Mouse (Mus musculus): ENCODE measurements at regions not wholly inside any gene's neighbourhood (a gene's known extent, or its start where the extent isn't known, plus 50 kb on each side); places are given as distances from the start of the nearest gene placed in this dataset.

DNA sequence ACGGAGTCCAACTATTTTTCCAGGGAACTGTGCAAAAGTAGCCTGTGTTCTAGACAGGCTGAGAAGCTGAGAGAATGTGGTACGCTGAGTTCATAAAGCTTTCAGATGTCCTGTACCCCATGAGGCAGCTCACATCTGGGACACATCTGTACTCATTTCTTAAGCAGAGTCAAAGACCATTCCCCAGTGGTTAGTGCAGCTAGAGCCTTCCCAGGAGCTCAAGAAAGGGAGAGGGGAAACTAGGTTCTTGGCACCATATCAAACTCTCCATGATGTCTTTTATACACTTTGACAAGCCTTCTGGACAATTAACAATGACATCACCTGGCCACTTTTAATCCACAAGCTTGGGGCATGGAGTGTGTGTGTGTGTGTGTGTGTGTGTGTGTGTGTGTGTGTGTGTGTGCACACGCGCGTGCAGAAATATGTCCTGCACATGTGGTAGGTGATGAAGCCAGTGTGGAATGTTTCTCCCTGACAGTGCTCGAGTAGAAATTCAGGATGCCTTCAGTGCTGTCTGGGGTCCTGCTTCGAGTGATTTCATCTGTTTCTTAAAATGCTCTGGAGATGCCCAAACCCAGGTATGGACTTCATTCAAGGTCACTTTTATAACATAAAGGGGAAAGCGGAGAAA is 121.1 kb upstream of the Dock1 start:
- TF ChIP-seq CTCF (IDR thresholded peaks at IDR 0.05 in 2 of 3, conservative IDR thresholded peaks at IDR 0.05 in 1 of 3; ENCODE audit: control insufficient read depth in 1 of 3, insufficient read depth in 1 of 3, low read depth in 2 of 3, low read length in 3 of 3, poor library complexity in 1 of 3, severe bottlenecking in 1 of 3), result no peak
- no peak for TF ChIP-seq HCFC1 (IDR thresholded peaks at IDR 0.05; ENCODE audit: low read depth, low read length)
- TF ChIP-seq MAFK (IDR thresholded peaks at IDR 0.05; ENCODE audit: borderline replicate concordance, low read depth, low read length), result no peak
- no peak for TF ChIP-seq MAX (IDR thresholded peaks at IDR 0.05; ENCODE audit: low read length)
- no peak for TF ChIP-seq MAZ (IDR thresholded peaks at IDR 0.05; ENCODE audit: low read depth, low read length)
